Mouse (Mus musculus): ENCODE measurements around the gene Fam71d. TPM values are rescaled to one million over a fixed set of nuclear protein-coding genes. Genes with fewer than 3 reads are reported as not detected.

Fam71d gene
- polyA plus RNA-seq, 1 experiment from 2014 or later = 0.54 TPM

DNA sequence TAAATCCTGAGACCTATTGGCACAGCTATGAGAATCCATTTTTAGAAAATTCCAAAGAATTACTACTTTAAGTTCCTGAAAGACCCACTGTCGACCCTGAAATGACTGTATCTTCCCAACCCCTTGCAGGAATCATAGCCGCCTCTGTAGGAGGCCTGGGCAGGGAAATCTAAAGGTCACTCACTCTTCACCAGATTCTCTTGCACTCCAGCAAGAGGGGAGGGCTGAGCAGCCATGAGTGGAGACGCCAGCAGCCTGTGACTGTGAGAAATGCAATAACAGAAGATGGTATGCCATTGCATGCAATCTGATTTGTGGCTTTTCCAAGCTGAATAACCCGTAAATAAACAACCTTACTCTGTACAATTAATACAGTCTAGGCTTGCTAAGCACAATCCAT, 36.4 kb downstream of the Fam71d start:
- no peak overlapping the region for H3K9ac ChIP-seq (replicated peaks)
- no peak overlapping the region for H3K4me3 ChIP-seq (replicated peaks)
- no peaks in the 10 kb centered on the region for H3K36me3 ChIP-seq
- H3K9me3 ChIP-seq = no peaks in the 10 kb centered on the region
- no peak for ATAC-seq
- H3K27me3 ChIP-seq = no peaks in the 10 kb centered on the region
- H3K4me2 ChIP-seq (replicated peaks) = no peak overlapping the region
- no peaks in the 10 kb centered on the region for H3K4me1 ChIP-seq (replicated peaks)
- no peak overlapping the region for H3K27ac ChIP-seq
- WGBS = 69% methylated on average over 4 of the region's 4 CpGs

DNA sequence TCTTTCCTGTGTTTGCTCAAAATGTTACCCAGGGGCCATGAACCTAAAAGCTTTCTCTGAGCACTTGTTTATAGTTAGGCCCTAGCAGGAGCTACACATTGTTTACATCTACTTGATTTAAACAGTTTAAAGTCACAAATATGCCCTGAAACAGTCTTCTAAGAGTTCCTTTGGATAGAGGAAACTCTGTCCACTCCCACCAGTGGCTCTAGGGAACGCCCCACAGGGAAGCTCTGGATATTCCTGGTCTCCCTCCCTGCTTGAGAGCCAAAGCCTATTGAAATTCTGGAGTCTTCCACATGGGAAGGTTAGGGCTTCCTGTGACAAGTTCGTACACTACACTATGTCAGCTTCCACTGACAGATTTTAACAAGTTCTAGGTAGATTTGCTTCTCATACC, 48.3 kb downstream of the Fam71d start:
- Histone ChIP-seq H3K4me2 (replicated peaks) (no peak overlapping the region), H3K27ac (no peak overlapping the region), H3K9ac (replicated peaks) (no peak overlapping the region), H3K9me3 (no peaks in the 10 kb centered on the region), H3K27me3 (no peaks in the 10 kb centered on the region), H3K4me1 (replicated peaks) (no peaks in the 10 kb centered on the region), H3K36me3 (no peaks in the 10 kb centered on the region), H3K4me3 (replicated peaks) (no peak overlapping the region)
- WGBS = 67% methylated on average over 2 of the region's 2 CpGs
- ATAC-seq = no peak

DNA sequence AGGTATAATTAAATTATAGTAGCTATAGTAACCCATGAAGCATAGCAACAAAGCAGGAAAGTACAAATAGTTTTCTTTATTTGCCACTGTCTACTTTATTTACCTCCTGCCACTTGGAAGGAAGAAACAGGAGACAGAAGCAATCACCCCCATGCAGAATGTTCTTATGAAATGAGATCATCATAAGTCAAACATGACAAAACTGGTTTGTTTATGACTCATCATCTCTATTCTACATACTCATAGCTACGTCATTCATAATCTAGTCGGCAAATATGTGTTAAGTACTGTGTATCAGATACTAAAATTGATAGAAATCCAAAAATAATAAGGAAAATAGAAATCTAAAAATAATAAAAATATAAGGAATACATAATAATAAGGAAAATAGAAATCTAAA, 49.0 kb downstream of the Fam71d start:
- H3K27me3 ChIP-seq = no peaks in the 10 kb centered on the region
- H3K4me2 ChIP-seq (replicated peaks) = no peak overlapping the region
- H3K4me3 ChIP-seq (replicated peaks) = no peak overlapping the region
- H3K36me3 ChIP-seq = no peaks in the 10 kb centered on the region
- H3K27ac ChIP-seq = no peak overlapping the region
- no peak overlapping the region for H3K9ac ChIP-seq (replicated peaks)
- WGBS = 91% methylated on average over 2 of the region's 2 CpGs
- H3K9me3 ChIP-seq = no peaks in the 10 kb centered on the region
- ATAC-seq = no peak
- no peaks in the 10 kb centered on the region for H3K4me1 ChIP-seq (replicated peaks)

DNA sequence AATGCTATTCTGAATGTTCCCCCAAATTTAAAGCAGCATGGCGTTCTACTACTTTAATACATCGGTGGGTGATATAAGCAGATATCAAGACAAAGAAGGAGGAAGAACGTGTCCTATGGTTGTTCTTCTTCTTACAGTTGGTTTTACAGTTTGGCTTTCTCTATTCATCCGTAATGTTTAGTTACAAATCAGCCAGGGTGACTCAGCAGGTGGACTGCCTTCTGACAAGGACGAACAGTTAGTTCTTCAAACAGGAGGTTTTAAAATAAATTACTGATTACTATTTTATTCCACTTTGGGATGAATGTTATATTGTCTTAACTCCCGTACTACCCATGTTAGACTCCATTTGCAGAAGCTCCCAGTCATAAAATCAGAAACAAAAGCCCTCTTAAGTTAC, 54.9 kb downstream of the Fam71d start:
- Histone ChIP-seq H3K9ac (replicated peaks) (no peak overlapping the region), H3K27me3 (peaks cover 17% of the 10 kb centered on the region), H3K27ac (no peak overlapping the region), H3K4me1 (replicated peaks) (peaks cover 13% of the 10 kb centered on the region), H3K4me2 (replicated peaks) (no peak overlapping the region), H3K9me3 (no peaks in the 10 kb centered on the region), H3K4me3 (replicated peaks) (no peak overlapping the region), H3K36me3 (no peaks in the 10 kb centered on the region)
- no peak for ATAC-seq
- WGBS = 82% methylated on average over 6 of the region's 6 CpGs

DNA sequence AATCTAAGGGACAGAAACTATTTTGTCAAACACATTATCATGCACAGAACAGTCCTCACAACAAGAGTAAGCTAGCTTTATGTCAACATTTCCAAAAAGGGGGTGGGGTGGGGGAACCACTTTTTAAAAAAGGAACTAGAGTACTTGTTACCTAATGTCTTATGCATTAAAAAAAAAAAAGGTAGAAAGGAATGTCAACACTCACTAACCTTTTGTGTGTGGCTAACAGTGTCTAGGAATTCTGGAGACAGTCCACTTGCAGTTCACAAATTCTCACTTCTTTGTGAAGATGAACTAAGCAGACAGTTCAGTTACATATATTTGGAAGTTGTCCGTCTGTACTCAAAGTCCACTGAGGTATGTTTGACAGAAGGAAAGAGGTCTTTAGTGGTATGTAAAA, 56.1 kb downstream of the Fam71d start:
- peaks cover 17% of the 10 kb centered on the region for H3K27me3 ChIP-seq
- H3K4me3 ChIP-seq (replicated peaks) = no peak overlapping the region
- no peak for ATAC-seq
- H3K4me1 ChIP-seq (replicated peaks) = peaks cover 13% of the 10 kb centered on the region
- no peaks in the 10 kb centered on the region for H3K9me3 ChIP-seq
- no peak overlapping the region for H3K27ac ChIP-seq
- H3K4me2 ChIP-seq (replicated peaks) = no peak overlapping the region
- 33% methylated on average over 1 of the region's 1 CpGs for WGBS
- H3K9ac ChIP-seq (replicated peaks) = no peak overlapping the region
- H3K36me3 ChIP-seq = no peaks in the 10 kb centered on the region

DNA sequence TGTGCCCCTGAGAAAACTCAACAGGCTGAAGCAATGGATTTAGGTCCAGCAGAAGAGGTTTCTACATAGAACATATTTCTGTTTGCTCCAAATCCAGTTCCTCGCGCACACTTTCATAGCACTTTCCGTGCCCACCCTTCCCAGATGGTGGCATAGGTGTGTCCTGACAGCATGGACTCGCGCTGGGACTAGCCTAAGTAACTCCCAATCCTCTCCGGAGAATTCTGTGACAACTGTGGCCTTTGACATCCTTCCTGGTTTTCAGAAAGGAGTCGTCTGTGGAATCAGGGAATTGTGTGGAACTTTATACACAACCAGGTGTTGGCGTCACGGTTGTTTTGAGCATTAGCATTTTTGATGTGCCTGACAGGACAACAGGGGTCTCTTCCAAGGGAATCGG, 56.8 kb downstream of the Fam71d start:
- WGBS = under 1% methylated on average over 10 of the region's 10 CpGs
- Histone ChIP-seq H3K4me3 (replicated peaks) (peak overlapping the region; percentile 84), H3K36me3 (no peaks in the 10 kb centered on the region), H3K27me3 (peaks cover 17% of the 10 kb centered on the region), H3K9me3 (no peaks in the 10 kb centered on the region), H3K4me1 (replicated peaks) (peaks cover 13% of the 10 kb centered on the region), H3K4me2 (replicated peaks) (peak overlapping the region; percentile 91), H3K9ac (replicated peaks) (peak overlapping the region; percentile 69), H3K27ac (peak overlapping the region; percentile 68; the same call in 1 of the 2 replicates)
- peak; percentile 32 for ATAC-seq

DNA sequence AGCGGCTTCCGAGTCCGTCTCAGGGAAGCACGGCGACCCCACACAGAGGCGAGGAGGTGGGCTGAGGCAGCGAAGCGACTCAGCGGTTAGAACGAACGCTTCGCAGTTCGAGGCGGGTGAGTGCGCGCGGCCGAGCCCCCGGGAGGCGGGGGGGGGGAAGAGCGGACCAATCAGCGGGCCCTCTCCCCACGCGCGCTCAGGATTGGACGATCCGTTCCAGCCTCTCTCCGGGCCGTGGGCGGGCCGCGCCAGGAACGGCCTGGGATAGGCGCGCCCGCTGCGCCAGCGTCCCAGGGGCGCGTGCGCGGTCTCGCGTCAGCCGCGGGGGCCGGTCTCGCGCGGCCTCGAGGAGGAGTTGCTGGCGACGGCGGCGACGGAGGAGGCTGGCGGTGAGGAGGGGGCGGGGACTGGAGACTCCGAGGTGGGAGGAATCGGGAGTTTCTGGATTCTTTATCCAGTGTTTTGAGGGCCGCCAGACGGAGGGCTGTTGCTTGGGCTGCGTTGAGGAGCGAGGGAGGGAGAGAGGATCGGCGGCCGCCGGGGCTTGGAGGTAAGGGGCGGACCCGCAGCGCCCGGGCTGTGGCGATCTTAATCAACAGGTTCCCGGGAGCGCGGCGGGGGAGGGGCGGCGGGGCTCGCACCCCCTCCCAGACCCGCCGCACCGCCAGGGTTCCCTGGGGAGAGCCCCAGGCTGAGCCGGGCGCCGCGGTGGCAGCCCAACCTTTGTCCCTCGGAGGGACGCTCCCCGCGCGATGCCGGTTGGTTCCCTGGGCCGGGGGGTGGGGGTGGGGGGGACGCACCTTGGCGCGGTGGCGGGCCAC, 57.4 kb downstream of the Fam71d start, which contains the start of gene Mpp5:
Gene Mpp5 (plus strand): TSS at position 351 of the 821 bp plus-strand sequence.
- ATAC-seq = peak; percentile 100
- under 1% methylated on average over 85 of the region's 98 CpGs for WGBS
- Histone ChIP-seq H3K4me1 (replicated peaks) (peaks cover 13% of the 10 kb centered on the region), H3K9ac (replicated peaks) (peak within 1 kb of the TSS; percentile 79), H3K4me3 (replicated peaks) (peak within 1 kb of the TSS; percentile 84), H3K4me2 (replicated peaks) (peak within 1 kb of the TSS; percentile 91), H3K27me3 (peaks cover 17% of the 10 kb centered on the region), H3K27ac (peak within 1 kb of the TSS; percentile 84), H3K36me3 (no peaks in the 10 kb centered on the region), H3K9me3 (no peaks in the 10 kb centered on the region)

DNA sequence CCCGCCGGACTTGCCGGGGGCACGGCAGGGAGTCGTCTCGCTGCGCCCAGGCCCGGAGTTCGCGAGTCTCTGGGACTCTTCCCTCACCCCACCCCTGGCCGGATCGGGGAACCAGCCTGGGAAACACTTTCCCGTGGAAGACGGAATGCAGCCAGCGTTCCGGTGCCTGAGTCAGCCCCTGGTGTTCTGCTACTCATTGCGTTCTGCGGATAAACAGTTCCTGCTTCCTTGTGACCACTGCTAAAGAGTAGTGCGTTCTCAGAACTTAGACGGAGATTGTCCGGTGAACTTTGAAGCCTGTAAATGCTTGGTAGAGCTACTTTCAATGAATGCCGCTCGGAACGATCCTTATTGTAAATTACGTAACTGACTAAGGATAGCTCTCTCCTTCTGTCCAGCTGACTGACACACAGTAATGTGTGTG, 58.1 kb downstream of the Fam71d start:
- Histone ChIP-seq H3K9me3 (no peaks in the 10 kb centered on the region), H3K4me3 (replicated peaks) (peak overlapping the region; percentile 84), H3K4me2 (replicated peaks) (peak overlapping the region; percentile 91), H3K27me3 (peaks cover 17% of the 10 kb centered on the region), H3K27ac (peak overlapping the region; percentile 84), H3K36me3 (no peaks in the 10 kb centered on the region), H3K4me1 (replicated peaks) (peaks cover 13% of the 10 kb centered on the region), H3K9ac (replicated peaks) (peak overlapping the region; percentile 79)
- under 1% methylated on average over 25 of the region's 25 CpGs for WGBS
- peak; percentile 41 for ATAC-seq

DNA sequence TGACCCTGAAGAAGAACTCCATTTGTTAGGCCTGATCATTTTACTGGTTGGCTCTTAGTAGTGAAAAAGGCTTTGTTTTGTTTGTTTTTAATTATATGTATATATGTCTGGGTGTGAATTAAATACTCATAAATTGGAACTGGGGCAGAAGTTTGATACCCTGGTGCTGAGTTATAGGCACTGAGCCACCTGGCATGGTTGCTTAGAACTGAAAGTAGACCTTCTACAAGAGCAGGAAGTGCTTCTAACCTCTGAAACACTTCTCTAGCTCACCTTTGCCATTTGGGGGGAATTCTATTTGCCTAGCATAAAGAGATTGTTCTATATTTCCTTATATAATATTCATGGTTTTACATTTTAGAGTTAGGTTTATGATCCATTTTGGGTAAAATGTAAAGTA, 70.6 kb downstream of the Fam71d start:
- H3K4me2 ChIP-seq (replicated peaks) = no peak overlapping the region
- no peak overlapping the region for H3K27ac ChIP-seq
- ATAC-seq = no peak
- H3K9me3 ChIP-seq = no peaks in the 10 kb centered on the region
- no peaks in the 10 kb centered on the region for H3K36me3 ChIP-seq
- no peaks in the 10 kb centered on the region for H3K4me1 ChIP-seq (replicated peaks)
- H3K9ac ChIP-seq (replicated peaks) = no peak overlapping the region
- H3K4me3 ChIP-seq (replicated peaks) = no peak overlapping the region
- H3K27me3 ChIP-seq = no peaks in the 10 kb centered on the region

DNA sequence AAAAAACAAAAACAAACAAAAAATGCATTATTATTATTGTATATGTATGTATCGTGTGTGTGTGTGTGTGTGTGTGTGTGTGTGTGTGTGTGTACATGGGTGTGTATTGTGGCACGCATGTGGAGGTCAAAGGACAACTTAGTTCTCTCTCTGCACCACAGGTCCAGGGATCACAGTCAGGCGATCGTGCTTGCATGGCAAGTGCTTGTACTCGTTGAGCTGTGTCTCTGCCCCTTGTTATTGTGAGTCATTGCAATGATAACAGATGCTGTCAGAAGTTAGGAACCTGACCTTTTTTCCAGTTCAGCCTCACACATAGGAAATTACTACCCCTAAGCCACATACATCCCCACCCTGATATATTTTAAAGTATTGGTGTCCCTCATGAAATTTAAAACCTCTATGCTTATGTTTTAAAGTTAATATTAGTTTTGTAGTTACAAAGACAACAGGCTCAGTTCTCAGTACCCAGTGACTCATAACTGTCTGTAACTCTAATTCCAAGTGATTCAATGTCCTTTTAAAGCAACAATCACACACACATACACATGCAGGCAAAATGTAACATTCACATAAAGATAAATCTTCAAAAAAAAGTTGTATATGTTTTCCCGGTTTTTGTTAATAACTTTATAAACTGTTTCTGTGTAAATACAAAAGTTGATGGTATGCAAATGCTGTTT, 77.8 kb downstream of the Fam71d start:
- H3K27me3 ChIP-seq = no peaks in the 10 kb centered on the region
- WGBS = 75% methylated on average over 6 of the region's 6 CpGs
- H3K4me2 ChIP-seq (replicated peaks) = no peak overlapping the region
- H3K27ac ChIP-seq = no peak overlapping the region
- no peaks in the 10 kb centered on the region for H3K36me3 ChIP-seq
- no peaks in the 10 kb centered on the region for H3K4me1 ChIP-seq (replicated peaks)
- ATAC-seq = no peak
- no peaks in the 10 kb centered on the region for H3K9me3 ChIP-seq
- no peak overlapping the region for H3K4me3 ChIP-seq (replicated peaks)
- H3K9ac ChIP-seq (replicated peaks) = no peak overlapping the region

DNA sequence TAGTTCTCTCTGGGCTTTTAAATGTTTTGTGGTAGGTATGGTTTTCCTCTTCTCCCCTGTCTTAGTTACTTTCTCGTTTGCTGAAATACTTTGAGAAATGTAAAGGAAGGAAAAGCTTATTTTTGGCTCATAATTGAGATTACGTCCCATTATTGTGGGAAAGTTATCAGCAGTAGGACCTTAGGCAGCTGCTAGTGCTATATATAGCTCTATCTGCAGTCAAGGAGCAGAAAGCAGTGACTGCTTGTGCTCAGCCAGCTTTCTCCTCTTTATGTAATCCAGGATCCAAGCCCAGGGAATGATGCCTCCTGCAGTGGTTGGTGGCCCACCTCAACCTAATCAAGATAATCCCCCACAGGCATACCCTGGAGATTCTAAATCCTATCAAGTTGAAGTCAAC, 81.9 kb downstream of the Fam71d start:
- Histone ChIP-seq H3K36me3 (no peaks in the 10 kb centered on the region), H3K27me3 (no peaks in the 10 kb centered on the region), H3K4me1 (replicated peaks) (peaks cover 8% of the 10 kb centered on the region), H3K4me2 (replicated peaks) (no peak overlapping the region), H3K27ac (no peak overlapping the region), H3K9me3 (no peaks in the 10 kb centered on the region), H3K9ac (replicated peaks) (no peak overlapping the region), H3K4me3 (replicated peaks) (no peak overlapping the region)
- 86% methylated on average over 2 of the region's 2 CpGs for WGBS
- ATAC-seq = no peak

DNA sequence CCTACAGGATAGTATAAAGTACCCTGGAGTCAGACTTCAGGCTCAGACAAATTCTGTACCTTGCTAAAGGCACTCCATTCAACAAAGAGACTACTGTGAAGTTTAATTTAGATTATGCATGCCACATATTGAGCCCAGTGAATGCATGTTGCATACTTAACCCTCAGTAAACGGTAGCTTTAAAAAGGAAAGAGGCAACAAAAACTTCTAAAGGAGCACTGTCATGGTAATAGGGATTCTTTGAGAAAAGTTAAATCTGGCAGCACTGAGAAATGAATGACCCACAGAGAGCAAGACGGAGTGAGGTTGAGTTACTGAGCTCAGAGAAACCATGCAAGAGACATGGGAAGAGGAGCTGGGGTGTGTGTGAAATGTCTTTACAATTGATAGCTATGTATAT, 86.6 kb downstream of the Fam71d start:
- Histone ChIP-seq H3K4me2 (replicated peaks) (no peak overlapping the region), H3K9ac (replicated peaks) (no peak overlapping the region), H3K27me3 (no peaks in the 10 kb centered on the region), H3K36me3 (no peaks in the 10 kb centered on the region), H3K27ac (no peak overlapping the region), H3K4me3 (replicated peaks) (no peak overlapping the region), H3K9me3 (no peaks in the 10 kb centered on the region), H3K4me1 (replicated peaks) (peaks cover 16% of the 10 kb centered on the region)
- 4% methylated on average over 2 of the region's 2 CpGs for WGBS
- peak; percentile 77 for ATAC-seq
